Mouse (Mus musculus): Measurements from ENCODE around the gene Stat3. TPM values are rescaled to one million over a fixed set of nuclear protein-coding genes. Genes with fewer than 3 reads are reported as not detected.

Gene Stat3
- 25.7 and 31.1 TPM in 2 replicates for total RNA-seq (2012; rRNA removed)
- polyA plus RNA-seq (2012; ENCODE audit: insufficient read depth in 1 of 2, insufficient read length in 2 of 2, low read depth in 1 of 2, low replicate concordance in 2 of 2, missing spikeins in 1 of 2), result 100 to 1,000 TPM in 1 of 2 experiments, 10 to 100 TPM in 1; 64.7 to 249 TPM

GRCm38 (mm10) chr11:100939512-100940151, at the start of gene Stat3:
TSS of gene Stat3 (minus strand) at chr11:100939540.
- Histone ChIP-seq H3K4me1 (ENCODE audit: control insufficient read depth in 1 of 2, insufficient read depth in 2 of 2, low read length in 2 of 2) (peaks cover 17 to 27% of the 10 kb centered on the region in 2 experiments), H3K9ac (ENCODE audit: control insufficient read depth, low read depth, low read length, poor library complexity, severe bottlenecking) (peak within 1 kb of the TSS; percentile 79), H3K27ac (ENCODE audit: control insufficient read depth, low read depth, low read length) (peak within 1 kb of the TSS; percentile 56), H3K27me3 (ENCODE audit: control insufficient read depth in 1 of 2, insufficient read depth in 2 of 2, low read length in 2 of 2) (no peaks in the 10 kb centered on the region), H3K4me3 (ENCODE audit: control insufficient read depth in 1 of 2, insufficient read depth in 1 of 2, low read depth in 2 of 2, low read length in 2 of 2) (peak within 1 kb of the TSS; percentile 69 to 75), H3K36me3 (ENCODE audit: control insufficient read depth in 1 of 2, insufficient read depth in 2 of 2, low read length in 2 of 2) (peaks cover 0 to 35% of the 10 kb centered on the region in 2 experiments; a peak in 2 of 4 replicates), H3K9me3 (replicated peaks; ENCODE audit: insufficient read depth, low read length) (no peaks in the 10 kb centered on the region), H3K79me2 (ENCODE audit: control insufficient read depth, insufficient read depth, low read length, poor library complexity) (peaks cover 11% of the 10 kb centered on the region)
- peak; percentile 100 for DNase-seq (ENCODE audit: low read depth, low spot score)
- TF ChIP-seq RAD21 (IDR thresholded peaks at IDR 0.05; ENCODE audit: low read depth, low read length) (no peak), RCOR1 (IDR thresholded peaks at IDR 0.05; ENCODE audit: low read depth, low read length) (peak; percentile 79; the same call in 1 of the 2 replicates), POLR2AphosphoS2 (IDR thresholded peaks at IDR 0.05; ENCODE audit: low read length) (peak; percentile 73), TBP (IDR thresholded peaks at IDR 0.05; ENCODE audit: low read depth, low read length) (peak; percentile 92), ZKSCAN1 (IDR thresholded peaks at IDR 0.05; ENCODE audit: low read depth, low read length) (no peak), NRF1 (IDR thresholded peaks at IDR 0.05; ENCODE audit: insufficient read depth, low read depth, low read length, poor library complexity, severe bottlenecking) (peak; percentile 51; the same call in 1 of the 2 replicates), MYC (IDR thresholded peaks at IDR 0.05; ENCODE audit: low read depth, low read length) (peak; percentile 99), MXI1 (IDR thresholded peaks at IDR 0.05; ENCODE audit: low read depth, low read length) (peak; percentile 100), USF1 (IDR thresholded peaks at IDR 0.05; ENCODE audit: low read depth, low read length) (peak; percentile 87), UBTF (IDR thresholded peaks at IDR 0.05; ENCODE audit: borderline replicate concordance, insufficient read depth, low read depth, low read length) (no peak), ZNF384 (IDR thresholded peaks at IDR 0.05; ENCODE audit: low read depth, low read length) (peak; percentile 72), MYB (IDR thresholded peaks at IDR 0.05; ENCODE audit: low read depth, low read length) (no peak), HCFC1 (IDR thresholded peaks at IDR 0.05; ENCODE audit: low read depth, low read length) (peak; percentile 83), ZC3H11A (IDR thresholded peaks at IDR 0.05; ENCODE audit: low read depth, low read length) (no peak), GATA1 (IDR thresholded peaks at IDR 0.05; ENCODE audit: low read depth, low read length) (peak; percentile 58), CTCF (IDR thresholded peaks at IDR 0.05 in 2 of 3, conservative IDR thresholded peaks at IDR 0.05 in 1 of 3; ENCODE audit: control insufficient read depth in 1 of 3, insufficient read depth in 1 of 3, low read depth in 2 of 3, low read length in 3 of 3, poor library complexity in 1 of 3, severe bottlenecking in 1 of 3) (no peak), ZMIZ1 (IDR thresholded peaks at IDR 0.05; ENCODE audit: low read depth, low read length) (no peak), SMC3 (IDR thresholded peaks at IDR 0.05; ENCODE audit: low read depth, low read length) (peak; percentile 27; the same call in 1 of the 2 replicates), E2F4 (IDR thresholded peaks at IDR 0.05; ENCODE audit: borderline replicate concordance, low read depth, low read length) (no peak), JUND (IDR thresholded peaks at IDR 0.05; ENCODE audit: low read depth, low read length) (peak; percentile 100; the same call in 1 of the 2 replicates), CHD1 (IDR thresholded peaks at IDR 0.05; ENCODE audit: low read depth, low read length) (0 out of 2 replicates have a peak, but pooled peaks have one; percentile 6), KAT2A (conservative IDR thresholded peaks at IDR 0.05; ENCODE audit: low read depth, low read length) (peak; percentile 43; the same call in 1 of the 2 replicates), MAFK (IDR thresholded peaks at IDR 0.05; ENCODE audit: borderline replicate concordance, low read depth, low read length) (no peak; the same call in 1 of the 2 replicates), TAL1 (IDR thresholded peaks at IDR 0.05; ENCODE audit: low read length) (no peak), BHLHE40 (IDR thresholded peaks at IDR 0.05; ENCODE audit: borderline replicate concordance, low read depth, low read length) (peak; percentile 74), NELFE (IDR thresholded peaks at IDR 0.05; ENCODE audit: low read depth, low read length) (peak; percentile 79), ELF1 (IDR thresholded peaks at IDR 0.05; ENCODE audit: low read depth, low read length) (peak; percentile 69), MAZ (IDR thresholded peaks at IDR 0.05; ENCODE audit: low read depth, low read length) (peak; percentile 96), SIN3A (IDR thresholded peaks at IDR 0.05; ENCODE audit: low read length) (peak; percentile 100), USF2 (IDR thresholded peaks at IDR 0.05; ENCODE audit: borderline replicate concordance in 1 of 2, insufficient read depth in 1 of 2, low read depth in 1 of 2, low read length in 2 of 2) (peak in 1 of 2 experiments; percentile 37; a peak in 1 of 4 replicates), GABPA (IDR thresholded peaks at IDR 0.05; ENCODE audit: low read depth, low read length) (peak; percentile 11; the same call in 1 of the 2 replicates), POLR2A (IDR thresholded peaks at IDR 0.05; ENCODE audit: control insufficient read depth in 1 of 2, insufficient read depth in 1 of 2, low read depth in 1 of 2, low read length in 2 of 2, poor library complexity in 1 of 2) (peak; percentile 58 to 84; a peak in 3 of 4 replicates), MAX (IDR thresholded peaks at IDR 0.05; ENCODE audit: low read length) (peak; percentile 99), CHD2 (IDR thresholded peaks at IDR 0.05; ENCODE audit: low read length) (peak; percentile 55), TCF12 (IDR thresholded peaks at IDR 0.05; ENCODE audit: low read depth, low read length) (peak; percentile 76), POLR2AphosphoS5 (IDR thresholded peaks at IDR 0.05; ENCODE audit: borderline replicate concordance, low read depth, low read length) (no peak)

Measured in MEL (cell line).